Mouse (Mus musculus) limb, embryonic 15.5 days (tissue): ENCODE results near the gene Cnot11. TPM values are rescaled to one million over a fixed set of nuclear protein-coding genes. Genes with fewer than 3 reads are reported as not detected.

ENCODE experiments used
- ATAC-seq: fragments of 200-750 bp; cut with Nextera tagmentation; 2 replicates; pipeline ENCODE4 v1.8.0; 2017; ENCODE audit warnings: low read depth, moderate TSS enrichment; ENCODE audit not compliant: insufficient number of reproducible peaks, low FRiP score, low TSS enrichment
- H3K27ac ChIP-seq: fragments of 300-500 bp; sonication (generic); 2 replicates; pipeline ENCODE4 v1.5.1; 2015; ENCODE audit warnings: moderate library complexity, mild to moderate bottlenecking, inconsistent platforms
- H3K27me3 ChIP-seq: fragments of 300-500 bp; sonication (generic); 2 replicates; pipeline ENCODE4 v1.6.1; 2015; ENCODE audit warnings: inconsistent platforms
- H3K36me3 ChIP-seq: fragments of 300-500 bp; sonication (generic); 2 replicates; pipeline ENCODE4 v1.6.1; 2015; ENCODE audit warnings: inconsistent platforms
- H3K4me1 ChIP-seq: fragments of 300-500 bp; sonication (generic); 2 replicates; pipeline ENCODE4 v1.6.1; 2015; ENCODE audit warnings: inconsistent platforms
- H3K4me2 ChIP-seq: fragments of 300-500 bp; sonication (generic); 2 replicates; pipeline ENCODE4 v1.6.1; 2015; ENCODE audit warnings: mild to moderate bottlenecking, inconsistent platforms
- H3K4me3 ChIP-seq: fragments of 300-500 bp; sonication (generic); 2 replicates; pipeline ENCODE4 v1.5.1; 2015; ENCODE audit warnings: mild to moderate bottlenecking, inconsistent platforms
- H3K9ac ChIP-seq: fragments of 300-500 bp; sonication (generic); 2 replicates; pipeline ENCODE4 v1.6.1; 2015; ENCODE audit warnings: inconsistent platforms
- H3K9me3 ChIP-seq: fragments of 300-500 bp; sonication (generic); 2 replicates; pipeline ENCODE4 v1.6.1; 2016; ENCODE audit warnings: inconsistent platforms
- WGBS: fragments of 180-500 bp; shearing (Covaris S2); methylation state at CpG from one replicate; pipeline ENCODE4 v1.1.7; 2015; 5-methylcytosine and 5-hydroxymethylcytosine counted together
- polyA plus RNA-seq: library from polyadenylated mRNA; unstranded; fragments of >200 nt; fragmentation: Nextera tagmentation; extraction: Ambion mirVana; gene quantifications from 2 replicates; pipeline ENCODE4 v1.2.1, GENCODE M21; 2015

Gene Cnot11
- polyA plus RNA-seq, 1 experiment from 2014 or later = 19.2 TPM

GRCm38 (mm10) chr1:39564603-39565002 lies 29.8 kb downstream of the Cnot11 start:
- WGBS = 76% methylated on average over 3 of the region's 3 CpGs
- no peak for ATAC-seq
- Histone ChIP-seq H3K4me1 (no peaks in the 10 kb centered on the region), H3K36me3 (peaks cover 29% of the 10 kb centered on the region), H3K4me3 (no peak overlapping the region), H3K4me2 (no peak overlapping the region), H3K9me3 (no peaks in the 10 kb centered on the region), H3K9ac (no peak overlapping the region), H3K27ac (no peak overlapping the region), H3K27me3 (no peaks in the 10 kb centered on the region)

GRCm38 (mm10) chr1:39568079-39568478 lies 33.3 kb downstream of the Cnot11 start:
- Histone ChIP-seq H3K4me1 (0 out of 2 replicates have a peak, but pooled peaks cover 2% of the 10 kb centered on the region), H3K9ac (no peak overlapping the region), H3K9me3 (no peaks in the 10 kb centered on the region), H3K36me3 (peaks cover 14% of the 10 kb centered on the region), H3K4me3 (no peak overlapping the region), H3K4me2 (no peak overlapping the region), H3K27me3 (no peaks in the 10 kb centered on the region), H3K27ac (0 out of 2 replicates have a peak overlapping the region, but pooled peaks have one; percentile 1)
- ATAC-seq = no peak

- H3K4me3 ChIP-seq = no peak overlapping the region
- H3K9me3 ChIP-seq = no peaks in the 10 kb centered on the region
- H3K4me1 ChIP-seq = peaks cover 13% of the 10 kb centered on the region
- no peak overlapping the region for H3K4me2 ChIP-seq
- H3K27me3 ChIP-seq = no peaks in the 10 kb centered on the region
- 46% methylated on average over 6 of the region's 6 CpGs for WGBS
- H3K27ac ChIP-seq = no peak overlapping the region
- H3K9ac ChIP-seq = no peak overlapping the region
- no peaks in the 10 kb centered on the region for H3K36me3 ChIP-seq
- ATAC-seq = no peak
Observed at GRCm38 (mm10) chr1:39571653-39572052, 36.9 kb downstream of the Cnot11 start.

GRCm38 (mm10) chr1:39573890-39574289 lies 39.1 kb downstream of the Cnot11 start:
- Histone ChIP-seq H3K27ac (no peak overlapping the region), H3K9ac (no peak overlapping the region), H3K4me3 (no peak overlapping the region), H3K27me3 (no peaks in the 10 kb centered on the region), H3K4me1 (peaks cover 13% of the 10 kb centered on the region), H3K9me3 (no peaks in the 10 kb centered on the region), H3K36me3 (no peaks in the 10 kb centered on the region), H3K4me2 (no peak overlapping the region)
- WGBS = 84% methylated on average over 7 of the region's 7 CpGs
- ATAC-seq = no peak

GRCm38 (mm10) chr1:39575778-39576375 lies 41.1 kb downstream of the Cnot11 start:
- WGBS = 10% methylated on average over 8 of the region's 8 CpGs
- Histone ChIP-seq H3K4me3 (peak overlapping the region; percentile 96), H3K4me2 (peak overlapping the region; percentile 69)

GRCm38 (mm10) chr1:39576431-39577243 lies 41.8 kb downstream of the Cnot11 start:
- peak; percentile 78; the same call in 1 of the 2 replicates for ATAC-seq
- H3K9me3 ChIP-seq = no peaks in the 10 kb centered on the region
- peaks cover 11% of the 10 kb centered on the region for H3K4me1 ChIP-seq
- peak overlapping the region; percentile 96 for H3K4me3 ChIP-seq
- H3K27ac ChIP-seq = peak overlapping the region; percentile 100
- no peaks in the 10 kb centered on the region for H3K27me3 ChIP-seq
- peak overlapping the region; percentile 89 for H3K9ac ChIP-seq
- peak overlapping the region; percentile 69 for H3K4me2 ChIP-seq
- WGBS = under 1% methylated on average over 83 of the region's 88 CpGs
- H3K36me3 ChIP-seq = no peaks in the 10 kb centered on the region

More at GRCm38 (mm10) chr1:39575778-39576375, 41.1 kb downstream of the Cnot11 start:
- ATAC-seq = no peak
- Histone ChIP-seq H3K9me3 (no peaks in the 10 kb centered on the region), H3K36me3 (no peaks in the 10 kb centered on the region), H3K27me3 (no peaks in the 10 kb centered on the region), H3K4me1 (peaks cover 13% of the 10 kb centered on the region), H3K9ac (peak overlapping the region; percentile 89), H3K27ac (peak overlapping the region; percentile 100)

- H3K4me2 ChIP-seq = peak within 1 kb of the TSS; percentile 69
Observed at GRCm38 (mm10) chr1:39577253-39577705, 42.5 kb downstream of the Cnot11 start, which contains the start of gene Rnf149. Gene Rnf149, minus strand, starts transcription at chr1:39577405.

GRCm38 (mm10) chr1:39578446-39578845 lies 43.7 kb downstream of the Cnot11 start:
- H3K36me3 ChIP-seq = no peaks in the 10 kb centered on the region
- H3K4me2 ChIP-seq = no peak overlapping the region
- H3K4me1 ChIP-seq = peaks cover 11% of the 10 kb centered on the region
- no peak overlapping the region for H3K4me3 ChIP-seq
- no peak for ATAC-seq
- no peak overlapping the region for H3K9ac ChIP-seq
- 60% methylated on average over 5 of the region's 5 CpGs for WGBS
- H3K27me3 ChIP-seq = no peaks in the 10 kb centered on the region
- no peaks in the 10 kb centered on the region for H3K9me3 ChIP-seq
- no peak overlapping the region for H3K27ac ChIP-seq

More at GRCm38 (mm10) chr1:39577253-39577705, 42.5 kb downstream of the Cnot11 start, which contains the start of gene Rnf149:
- H3K27me3 ChIP-seq = no peaks in the 10 kb centered on the region
- no peaks in the 10 kb centered on the region for H3K9me3 ChIP-seq
- peak within 1 kb of the TSS; percentile 89 for H3K9ac ChIP-seq
- WGBS = under 1% methylated on average over 40 of the region's 49 CpGs
- H3K27ac ChIP-seq = peak within 1 kb of the TSS; percentile 100
- peak; percentile 96 for ATAC-seq
- peak within 1 kb of the TSS; percentile 96 for H3K4me3 ChIP-seq
- peaks cover 11% of the 10 kb centered on the region for H3K4me1 ChIP-seq
- H3K36me3 ChIP-seq = no peaks in the 10 kb centered on the region

GRCm38 (mm10) chr1:39579139-39579538 lies 44.3 kb downstream of the Cnot11 start:
- Histone ChIP-seq H3K27me3 (no peaks in the 10 kb centered on the region), H3K4me3 (no peak overlapping the region), H3K4me1 (peaks cover 11% of the 10 kb centered on the region), H3K4me2 (no peak overlapping the region), H3K36me3 (no peaks in the 10 kb centered on the region), H3K9ac (no peak overlapping the region), H3K27ac (no peak overlapping the region), H3K9me3 (no peaks in the 10 kb centered on the region)
- ATAC-seq = no peak
- WGBS = 79% methylated on average over 6 of the region's 6 CpGs

- 81% methylated on average over 2 of the region's 3 CpGs for WGBS
Observed at GRCm38 (mm10) chr1:39581215-39581614, 46.4 kb downstream of the Cnot11 start.

GRCm38 (mm10) chr1:39583173-39583572 lies 48.4 kb downstream of the Cnot11 start:
- Histone ChIP-seq H3K27me3 (no peaks in the 10 kb centered on the region), H3K4me2 (no peak overlapping the region), H3K9ac (no peak overlapping the region), H3K4me1 (no peaks in the 10 kb centered on the region), H3K4me3 (no peak overlapping the region), H3K9me3 (no peaks in the 10 kb centered on the region), H3K36me3 (no peaks in the 10 kb centered on the region), H3K27ac (no peak overlapping the region)
- WGBS = 85% methylated on average over 9 of the region's 9 CpGs
- no peak for ATAC-seq

More at GRCm38 (mm10) chr1:39581215-39581614, 46.4 kb downstream of the Cnot11 start:
- ATAC-seq = no peak
- no peak overlapping the region for H3K27ac ChIP-seq
- peaks cover under 1% of the 10 kb centered on the region; the same call in 1 of the 2 replicates for H3K4me1 ChIP-seq
- no peaks in the 10 kb centered on the region for H3K27me3 ChIP-seq
- H3K9me3 ChIP-seq = no peaks in the 10 kb centered on the region
- H3K4me2 ChIP-seq = no peak overlapping the region
- no peak overlapping the region for H3K9ac ChIP-seq
- no peaks in the 10 kb centered on the region for H3K36me3 ChIP-seq
- no peak overlapping the region for H3K4me3 ChIP-seq

- Histone ChIP-seq H3K27me3 (no peaks in the 10 kb centered on the region), H3K4me1 (no peaks in the 10 kb centered on the region), H3K4me2 (no peak overlapping the region), H3K36me3 (no peaks in the 10 kb centered on the region), H3K9me3 (no peaks in the 10 kb centered on the region), H3K9ac (no peak overlapping the region), H3K27ac (no peak overlapping the region), H3K4me3 (no peak overlapping the region)
- 54% methylated on average over 9 of the region's 9 CpGs for WGBS
- ATAC-seq = no peak
Observed at GRCm38 (mm10) chr1:39585416-39585815, 50.6 kb downstream of the Cnot11 start.
